Mouse (Mus musculus): ENCODE data around the gene Pdxdc1.

Gene Pdxdc1

GRCm38 (mm10) chr16:13902888-13903483 lies at the start of gene Pdxdc1, which contains the start of gene Mpv17l:
TSS of gene Pdxdc1 (minus strand) at chr16:13903131.
TSS of gene Mpv17l (plus strand) at chr16:13903161.
- in situ Hi-C loops (cut with MseI, MboI) = loop anchor here in 1 of 2 experiments (25.0 kb wide), 1 partner anchor 209 kb away; no protein-coding TSS in a partner anchor

GRCm38 (mm10) chr16:13951245-13951644 lies 48.3 kb upstream of the Pdxdc1 start:
- in situ Hi-C loops (cut with MseI, MboI) = no loop called here

- in situ Hi-C loops (cut with MseI, MboI) = no loop called here
Observed at GRCm38 (mm10) chr16:13946306-13946705, 43.4 kb upstream of the Pdxdc1 start.

GRCm38 (mm10) chr16:13945153-13945552 lies 42.2 kb upstream of the Pdxdc1 start:
- in situ Hi-C loops (cut with MseI, MboI) = no loop called here

GRCm38 (mm10) chr16:13944752-13945151 lies 41.8 kb upstream of the Pdxdc1 start:
- in situ Hi-C loops (cut with MseI, MboI) = no loop called here

- in situ Hi-C loops (cut with MseI, MboI) = no loop called here
Observed at GRCm38 (mm10) chr16:13944178-13944577, 41.2 kb upstream of the Pdxdc1 start.

- in situ Hi-C loops (cut with MseI, MboI) = no loop called here
Observed at GRCm38 (mm10) chr16:13940847-13941395, 38.0 kb upstream of the Pdxdc1 start.

- in situ Hi-C loops (cut with MseI, MboI) = no loop called here
Observed at GRCm38 (mm10) chr16:13940139-13940846, 37.4 kb upstream of the Pdxdc1 start.

GRCm38 (mm10) chr16:13927456-13928075 lies 24.6 kb upstream of the Pdxdc1 start:
- in situ Hi-C loops (cut with MseI, MboI) = no loop called here

GRCm38 (mm10) chr16:13922966-13923365 lies 20.0 kb upstream of the Pdxdc1 start:
- in situ Hi-C loops (cut with MseI, MboI) = loop anchor here in 1 of 2 experiments (25.0 kb wide), 1 partner anchor 189 kb away; no protein-coding TSS in a partner anchor

GRCm38 (mm10) chr16:13922499-13922898 lies 19.6 kb upstream of the Pdxdc1 start:
- in situ Hi-C loops (cut with MseI, MboI) = loop anchor here in 1 of 2 experiments (25.0 kb wide), 1 partner anchor 190 kb away; no protein-coding TSS in a partner anchor

GRCm38 (mm10) chr16:13921781-13922180 lies 18.9 kb upstream of the Pdxdc1 start:
- in situ Hi-C loops (cut with MseI, MboI) = loop anchor here in 1 of 2 experiments (25.0 kb wide), 1 partner anchor 191 kb away; no protein-coding TSS in a partner anchor

GRCm38 (mm10) chr16:13921063-13921462 lies 18.1 kb upstream of the Pdxdc1 start:
- in situ Hi-C loops (cut with MseI, MboI) = loop anchor here in 1 of 2 experiments (25.0 kb wide), 1 partner anchor 191 kb away; no protein-coding TSS in a partner anchor

GRCm38 (mm10) chr16:13920093-13920492 lies 17.2 kb upstream of the Pdxdc1 start:
- in situ Hi-C loops (cut with MseI, MboI) = loop anchor here in 1 of 2 experiments (25.0 kb wide), 1 partner anchor 192 kb away; no protein-coding TSS in a partner anchor

GRCm38 (mm10) chr16:13907297-13907696 lies 4.4 kb upstream of the Pdxdc1 start:
- in situ Hi-C loops (cut with MseI, MboI) = loop anchor here in 1 of 2 experiments (25.0 kb wide), 1 partner anchor 205 kb away; no protein-coding TSS in a partner anchor

- in situ Hi-C loops (cut with MseI, MboI) = loop anchor here in 1 of 2 experiments (25.0 kb wide), 1 partner anchor 209 kb away; no protein-coding TSS in a partner anchor
Observed at GRCm38 (mm10) chr16:13903488-13903887, 557 bp upstream of the Pdxdc1 start.

GRCm38 (mm10) chr16:13902397-13902831 lies 517 bp downstream of the Pdxdc1 start:
- in situ Hi-C loops (cut with MseI, MboI) = loop anchor here in 1 of 2 experiments (25.0 kb wide), 1 partner anchor 210 kb away; no protein-coding TSS in a partner anchor

- in situ Hi-C loops (cut with MseI, MboI) = no loop called here
Observed at GRCm38 (mm10) chr16:13898981-13899380, 4.0 kb downstream of the Pdxdc1 start.

GRCm38 (mm10) chr16:13896357-13896756 lies 6.6 kb downstream of the Pdxdc1 start:
- in situ Hi-C loops (cut with MseI, MboI) = no loop called here

GRCm38 (mm10) chr16:13895740-13896139 lies 7.2 kb downstream of the Pdxdc1 start:
- in situ Hi-C loops (cut with MseI, MboI) = no loop called here

GRCm38 (mm10) chr16:13894097-13894496 lies 8.8 kb downstream of the Pdxdc1 start:
- in situ Hi-C loops (cut with MseI, MboI) = no loop called here
